Mouse (Mus musculus): ENCODE measurements at regions not wholly inside any gene's neighbourhood (a gene's known extent, or its start where the extent isn't known, plus 50 kb on each side); places are given as distances from the start of the nearest gene placed in this dataset.
A peak's percentile ranks its signal among the peaks of the same experiment; 100 is the strongest.

DNA sequence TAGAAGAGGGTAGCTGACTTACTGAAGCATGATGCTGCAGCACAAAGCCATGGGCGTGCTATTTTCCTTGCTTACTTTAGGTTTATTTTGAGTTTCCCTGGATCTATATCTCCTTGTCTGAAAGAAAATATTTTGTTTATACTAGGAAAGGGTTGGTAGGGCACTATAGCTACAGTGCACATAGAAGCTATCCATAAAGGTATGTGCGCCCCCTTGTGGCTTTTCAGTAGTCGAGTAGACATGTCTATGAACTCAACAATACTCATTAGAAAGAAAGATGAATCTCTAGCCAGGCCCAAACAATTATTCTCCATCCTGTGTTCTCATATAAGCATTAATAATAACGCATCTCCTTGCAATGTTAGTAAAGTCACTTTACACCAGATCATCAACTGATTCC is 114.3 kb downstream of the Rab38 start:
- Histone ChIP-seq H3K9me3 (replicated peaks; ENCODE audit: control insufficient read depth, low read length) (no peaks in the 10 kb centered on the region), H3K4me2 (ENCODE audit: low read depth, low read length) (no peak overlapping the region), H3K27ac (replicated peaks; ENCODE audit: low read depth, low read length) (no peak overlapping the region), H3K9ac (replicated peaks; ENCODE audit: low read length) (no peak overlapping the region), H3K36me3 (replicated peaks; ENCODE audit: control insufficient read depth, insufficient read depth, low read depth, low read length) (no peaks in the 10 kb centered on the region), H3K4me1 (ENCODE audit: control insufficient read depth, insufficient read depth, low read length) (no peaks in the 10 kb centered on the region), H3K27me3 (ENCODE audit: control insufficient read depth, insufficient read depth, low read length) (no peaks in the 10 kb centered on the region), H3K4me3 (ENCODE audit: low read depth, low read length) (no peak overlapping the region)
- DNase-seq (ENCODE audit: low spot score) (peak; percentile 89), ATAC-seq (replicated peaks; ENCODE audit: insufficient number of reproducible peaks, low FRiP score, low TSS enrichment, low read depth) (no peak; the same call in 1 of the 2 replicates)
- 14% methylated on average over 4 of the region's 4 CpGs for WGBS

- H3K27me3 ChIP-seq (ENCODE audit: control insufficient read depth, insufficient read depth, low read length): no peaks in the 10 kb centered on the region
- H3K9ac ChIP-seq (replicated peaks; ENCODE audit: low read length): no peak overlapping the region
- no peaks in the 10 kb centered on the region for H3K4me1 ChIP-seq (ENCODE audit: control insufficient read depth, insufficient read depth, low read length)
- H3K27ac ChIP-seq (replicated peaks; ENCODE audit: low read depth, low read length): no peak overlapping the region
- no peaks in the 10 kb centered on the region for H3K9me3 ChIP-seq (replicated peaks; ENCODE audit: control insufficient read depth, low read length)
- H3K36me3 ChIP-seq (replicated peaks; ENCODE audit: control insufficient read depth, insufficient read depth, low read depth, low read length): no peaks in the 10 kb centered on the region
- no peak overlapping the region for H3K4me2 ChIP-seq (ENCODE audit: low read depth, low read length)
- no peak overlapping the region for H3K4me3 ChIP-seq (ENCODE audit: low read depth, low read length)
- 62% methylated on average over 5 of the region's 5 CpGs for WGBS
- DNase-seq (ENCODE audit: low spot score) (no peak), ATAC-seq (replicated peaks; ENCODE audit: insufficient number of reproducible peaks, low FRiP score, low TSS enrichment, low read depth) (no peak)
Measured at GRCm38 (mm10) chr7:88544976-88545654, 115.0 kb downstream of the Rab38 start.

GRCm38 (mm10) chr7:88575073-88575472 is 145.0 kb downstream of the Rab38 start:
- no peaks in the 10 kb centered on the region for H3K27me3 ChIP-seq (ENCODE audit: control insufficient read depth, insufficient read depth, low read length)
- no peak overlapping the region for H3K4me3 ChIP-seq (ENCODE audit: low read depth, low read length)
- H3K27ac ChIP-seq (replicated peaks; ENCODE audit: low read depth, low read length): no peak overlapping the region
- H3K9ac ChIP-seq (replicated peaks; ENCODE audit: low read length): no peak overlapping the region
- ATAC-seq (replicated peaks; ENCODE audit: insufficient number of reproducible peaks, low FRiP score, low TSS enrichment, low read depth): no peak
- no peak overlapping the region for H3K4me2 ChIP-seq (ENCODE audit: low read depth, low read length)
- H3K9me3 ChIP-seq (replicated peaks; ENCODE audit: control insufficient read depth, low read length): no peaks in the 10 kb centered on the region
- no peaks in the 10 kb centered on the region for H3K36me3 ChIP-seq (replicated peaks; ENCODE audit: control insufficient read depth, insufficient read depth, low read depth, low read length)
- WGBS: 79% methylated on average over 1 of the region's 1 CpGs
- no peak for DNase-seq (ENCODE audit: low spot score)
- H3K4me1 ChIP-seq (ENCODE audit: control insufficient read depth, insufficient read depth, low read length): no peaks in the 10 kb centered on the region

DNA sequence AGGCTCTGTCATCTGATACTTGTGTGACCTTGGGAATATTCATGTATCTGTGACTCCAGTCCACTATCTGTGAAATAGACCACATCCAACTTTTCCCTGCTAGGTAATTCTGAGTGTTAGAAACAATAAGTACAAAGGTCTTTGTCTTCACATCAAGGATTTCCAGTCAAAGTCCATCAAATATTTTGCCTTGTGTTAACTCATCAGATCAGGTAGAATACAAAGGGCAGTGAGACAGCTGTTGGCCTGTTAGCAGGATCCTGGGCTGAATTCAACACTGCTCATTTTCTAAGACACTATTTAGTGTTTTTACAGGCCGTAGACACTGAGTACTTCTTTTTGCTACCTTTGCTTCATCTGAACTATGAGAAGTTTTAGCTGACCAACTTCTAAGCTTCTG is 170.7 kb downstream of the Rab38 start:
- no peaks in the 10 kb centered on the region for H3K9me3 ChIP-seq (replicated peaks; ENCODE audit: control insufficient read depth, low read length)
- WGBS: 85% methylated on average over 1 of the region's 1 CpGs
- no peak overlapping the region for H3K4me2 ChIP-seq (ENCODE audit: low read depth, low read length)
- no peak overlapping the region for H3K9ac ChIP-seq (replicated peaks; ENCODE audit: low read length)
- no peak overlapping the region for H3K4me3 ChIP-seq (ENCODE audit: low read depth, low read length)
- no peak for DNase-seq (ENCODE audit: low spot score)
- H3K27ac ChIP-seq (replicated peaks; ENCODE audit: low read depth, low read length): no peak overlapping the region
- no peaks in the 10 kb centered on the region for H3K27me3 ChIP-seq (ENCODE audit: control insufficient read depth, insufficient read depth, low read length)
- H3K4me1 ChIP-seq (ENCODE audit: control insufficient read depth, insufficient read depth, low read length): no peaks in the 10 kb centered on the region
- no peak for ATAC-seq (replicated peaks; ENCODE audit: insufficient number of reproducible peaks, low FRiP score, low TSS enrichment, low read depth)
- H3K36me3 ChIP-seq (replicated peaks; ENCODE audit: control insufficient read depth, insufficient read depth, low read depth, low read length): no peaks in the 10 kb centered on the region

Data from embryonic facial prominence, embryonic 11.5 days (tissue).